Mouse (Mus musculus): ENCODE measurements around the gene Gmnn.

DNA sequence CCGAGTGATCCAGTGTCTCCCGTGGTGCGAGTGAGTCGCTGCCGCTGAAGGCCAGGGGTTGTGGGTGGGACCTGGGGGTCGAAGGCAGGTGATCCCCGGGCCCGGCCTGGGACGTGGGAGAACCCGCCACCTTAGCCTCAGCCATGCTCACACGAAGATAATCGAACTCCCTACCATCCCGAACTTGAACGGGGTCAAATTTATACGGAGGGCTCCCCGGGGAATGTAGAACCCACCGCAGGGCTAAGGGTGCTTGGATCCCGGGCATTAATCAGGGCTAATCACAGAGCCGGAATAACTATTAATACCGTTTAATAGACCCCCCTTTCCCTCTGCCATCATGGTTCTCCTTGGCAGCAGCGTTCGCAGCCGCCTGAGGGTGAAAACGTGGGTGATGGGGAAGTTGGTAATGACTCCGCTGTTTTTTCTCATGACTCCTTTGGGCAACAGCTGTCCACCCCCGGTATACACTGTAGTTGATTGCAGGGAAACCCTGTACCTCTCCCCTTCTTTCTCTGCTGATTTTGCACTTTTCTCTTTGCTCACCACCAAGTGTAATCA is 40.5 kb upstream of the Gmnn start:
- TF ChIP-seq CTCF (IDR thresholded peaks at IDR 0.05; ENCODE audit: insufficient read depth, low read depth, low read length) (no peak), POLR2A (IDR thresholded peaks at IDR 0.05; ENCODE audit: insufficient read depth, low read depth, low read length) (no peak)
